Comparison of ENCODE assay signal across 24 mouse cellular contexts in the genomic region with DNA sequence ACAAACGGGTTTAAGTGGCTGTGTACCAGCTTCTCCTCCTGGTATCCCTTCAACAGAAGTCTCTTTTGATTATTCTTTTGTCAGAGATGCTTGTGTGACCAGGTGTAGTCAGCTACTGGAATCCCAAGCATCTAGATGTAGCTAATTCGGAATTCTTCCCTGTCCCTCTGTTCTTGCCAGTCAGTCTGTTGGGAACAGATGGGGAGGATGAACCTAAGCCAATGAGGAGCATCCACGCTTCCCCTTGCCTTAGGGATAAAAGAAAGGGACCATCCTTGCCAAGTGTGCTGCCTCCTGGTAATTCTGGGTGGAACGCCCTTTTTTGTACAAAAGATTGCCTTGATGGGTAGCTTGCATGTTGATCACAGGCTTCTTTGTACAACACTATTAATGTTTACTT. TPM values are rescaled to one million over a fixed set of nuclear protein-coding genes. Genes with fewer than 3 reads are reported as not detected.
DNase-seq lines count a peak whose midpoint lies in the region; ATAC-seq lines count a peak whose summit lies in the region.
"Had no signal": no experiment of that assay in that cellular context is flagged by ENCODE, and none has a peak within 500 bp of the region (broad histone marks: within the 10 kb centered on the region; RNA-seq: fewer than 3 reads in every experiment).

No protein-coding gene starts in this region.

- no peak overlapping the region for H3K4me2 ChIP-seq in forebrain, embryonic 14.5 days (ENCODE audit: low read length)
- no peak overlapping the region for H3K4me2 ChIP-seq in forebrain, embryonic 12.5 days
- no peak overlapping the region for H3K4me2 ChIP-seq in heart, embryonic 11.5 days
- H3K4me2 ChIP-seq: embryonic facial prominence, embryonic 13.5 days; liver, embryonic 12.5 days; lung, embryonic 15.5 days; midbrain, embryonic 13.5 days; neural tube, embryonic 15.5 days had no signal

- WGBS in forebrain, embryonic 14.5 days, result 53% methylated on average over 4 of the region's 4 CpGs
- WGBS in forebrain, embryonic 12.5 days, result 65% methylated on average over 4 of the region's 4 CpGs
- 67% methylated on average over 4 of the region's 4 CpGs for WGBS in heart, embryonic 11.5 days (ENCODE audit: insufficient replicate concordance)

- no peaks in the 10 kb centered on the region for H3K4me1 ChIP-seq in forebrain, embryonic 14.5 days (ENCODE audit: control insufficient read depth, insufficient read depth, low read length)
- no peaks in the 10 kb centered on the region for H3K4me1 ChIP-seq in forebrain, embryonic 12.5 days
- H3K4me1 ChIP-seq in heart, embryonic 11.5 days (ENCODE audit: control insufficient read depth, insufficient read depth, low read length), result no peaks in the 10 kb centered on the region
- H3K4me1 ChIP-seq: embryonic facial prominence, embryonic 13.5 days; liver, embryonic 12.5 days; lung, embryonic 15.5 days; midbrain, embryonic 13.5 days; neural tube, embryonic 15.5 days had no signal

- H3K27ac ChIP-seq in forebrain, embryonic 14.5 days (ENCODE audit: low read depth, low read length), result no peak overlapping the region
- H3K27ac ChIP-seq in forebrain, embryonic 12.5 days, result no peak overlapping the region
- no peak overlapping the region for H3K27ac ChIP-seq in heart, embryonic 11.5 days (ENCODE audit: low read depth, low read length)
- H3K27ac ChIP-seq: embryonic facial prominence, embryonic 13.5 days; gastrocnemius, adult 2 months; liver, embryonic 12.5 days; lung, embryonic 15.5 days; midbrain, embryonic 13.5 days; neural tube, embryonic 15.5 days had no signal

- no peaks in the 10 kb centered on the region for H3K9me3 ChIP-seq in forebrain, embryonic 14.5 days (replicated peaks; ENCODE audit: control insufficient read depth, low read length)
- no peaks in the 10 kb centered on the region for H3K9me3 ChIP-seq in forebrain, embryonic 12.5 days
- no peaks in the 10 kb centered on the region for H3K9me3 ChIP-seq in heart, embryonic 11.5 days (replicated peaks; ENCODE audit: control insufficient read depth, low read length)
- H3K9me3 ChIP-seq: embryonic facial prominence, embryonic 13.5 days; liver, embryonic 12.5 days; lung, embryonic 15.5 days; midbrain, embryonic 13.5 days; neural tube, embryonic 15.5 days had no signal

- no peaks in the 10 kb centered on the region for H3K36me3 ChIP-seq in forebrain, embryonic 14.5 days (ENCODE audit: control insufficient read depth, insufficient read depth, low read length)
- H3K36me3 ChIP-seq in forebrain, embryonic 12.5 days (replicated peaks), result no peaks in the 10 kb centered on the region
- H3K36me3 ChIP-seq in heart, embryonic 11.5 days (ENCODE audit: control insufficient read depth, insufficient read depth, low read length), result no peaks in the 10 kb centered on the region
- H3K36me3 ChIP-seq: embryonic facial prominence, embryonic 13.5 days; liver, embryonic 12.5 days; lung, embryonic 15.5 days; midbrain, embryonic 13.5 days; neural tube, embryonic 15.5 days had no signal

- no peaks in the 10 kb centered on the region for H3K27me3 ChIP-seq in forebrain, embryonic 14.5 days (replicated peaks; ENCODE audit: control insufficient read depth, insufficient read depth, low read length)
- H3K27me3 ChIP-seq in forebrain, embryonic 12.5 days, result no peaks in the 10 kb centered on the region
- no peaks in the 10 kb centered on the region for H3K27me3 ChIP-seq in heart, embryonic 11.5 days (ENCODE audit: control insufficient read depth, insufficient read depth, low read length)
- H3K27me3 ChIP-seq: CH12.LX; embryonic facial prominence, embryonic 13.5 days; liver, embryonic 12.5 days; lung, embryonic 15.5 days; midbrain, embryonic 13.5 days; neural tube, embryonic 15.5 days had no signal

- no peak overlapping the region for H3K9ac ChIP-seq in forebrain, embryonic 14.5 days (ENCODE audit: low read length)
- no peak overlapping the region for H3K9ac ChIP-seq in forebrain, embryonic 12.5 days
- H3K9ac ChIP-seq in heart, embryonic 11.5 days (ENCODE audit: low read depth, low read length), result no peak overlapping the region
- H3K9ac ChIP-seq: embryonic facial prominence, embryonic 13.5 days; liver, embryonic 12.5 days; lung, embryonic 15.5 days; midbrain, embryonic 13.5 days; neural tube, embryonic 15.5 days had no signal

- peak; percentile 76 for DNase-seq in forebrain, embryonic 14.5 days (ENCODE audit: low spot score)
- peak; percentile 5 for DNase-seq in right cerebral cortex, postnatal 25 days
- DNase-seq in right cerebral cortex, postnatal 36 days (ENCODE audit: low spot score in 2 of 2), result no peak
- DNase-seq in cerebellum, postnatal 36 days, result peak; percentile 74 to 81
- peak; percentile 13 to 24 for DNase-seq in layer of hippocampus, postnatal 36 days
- DNase-seq in lung, postnatal 36 days, result no peak
- DNase-seq: gastrocnemius, adult 2 months; kidney, adult 9 months; thymus, adult 18-20 months had no signal

- peak; percentile 87 for ATAC-seq in forebrain, embryonic 14.5 days
- no peak for ATAC-seq in forebrain, embryonic 12.5 days (ENCODE audit: low FRiP score)
- no peak for ATAC-seq in heart, embryonic 11.5 days (replicated peaks; ENCODE audit: insufficient number of reproducible peaks, low FRiP score, low TSS enrichment)
- ATAC-seq: liver, embryonic 12.5 days; midbrain, embryonic 13.5 days had no signal

- H3K4me3 ChIP-seq in forebrain, embryonic 14.5 days (ENCODE audit: low read depth, low read length), result no peak overlapping the region
- no peak overlapping the region for H3K4me3 ChIP-seq in forebrain, embryonic 12.5 days (replicated peaks)
- H3K4me3 ChIP-seq in heart, embryonic 11.5 days (ENCODE audit: low read depth, low read length), result no peak overlapping the region
- H3K4me3 ChIP-seq: embryonic facial prominence, embryonic 13.5 days; gastrocnemius, adult 2 months; liver, embryonic 12.5 days; lung, embryonic 15.5 days; midbrain, embryonic 13.5 days; myocyte; neural tube, embryonic 15.5 days had no signal

RNA-seq across cellular contexts. Expression of gene Ripply2, which starts 41.8 kb away (rescaled TPM):
- polyA plus RNA-seq in forebrain, embryonic 14.5 days (2014; fragmentation: Nextera tagmentation; extraction: Ambion mirVana), result 4.3 and 6.2 TPM in 2 replicates
- polyA plus RNA-seq in forebrain, embryonic 12.5 days (2016; fragmentation: Nextera tagmentation; extraction: Ambion mirVana), result 2.2 and 2.5 TPM in 2 replicates
- 10 to 100 TPM; 10.0 to 13.6 TPM for total RNA-seq in layer of hippocampus, postnatal 36 days (2021)
- 0.26 and 0.49 TPM in 2 replicates for polyA plus RNA-seq in heart, embryonic 11.5 days (2014; fragmentation: Nextera tagmentation; extraction: Ambion mirVana)
- total RNA-seq: CH12.LX; common myeloid progenitor, adult 5-6 weeks; gastrocnemius, adult 2 months; granulocyte monocyte progenitor cell, adult 5-6 weeks; hematopoietic stem cell, adult 5-6 weeks; megakaryocyte progenitor cell, adult 5-6 weeks had no signal
- polyA plus RNA-seq: embryonic facial prominence, embryonic 13.5 days; limb, embryonic 11.5 days; liver, embryonic 12.5 days; lung, embryonic 15.5 days; myocyte; small intestine, adult 2 months had no signal

RNA-seq across cellular contexts. Expression of gene Cyb5r4, which starts 48.3 kb away (rescaled TPM):
- polyA plus RNA-seq in forebrain, embryonic 14.5 days (2014; fragmentation: Nextera tagmentation; extraction: Ambion mirVana), result 70.4 and 75.7 TPM in 2 replicates
- 105 and 108 TPM in 2 replicates for polyA plus RNA-seq in forebrain, embryonic 12.5 days (2016; fragmentation: Nextera tagmentation; extraction: Ambion mirVana)
- total RNA-seq in layer of hippocampus, postnatal 36 days (2021), result 10 to 100 TPM; 39.2 to 45.6 TPM
- 52.0 and 52.7 TPM in 2 replicates for polyA plus RNA-seq in heart, embryonic 11.5 days (2014; fragmentation: Nextera tagmentation; extraction: Ambion mirVana)

Comparison
In these comparisons a context has a peak if more than half of its experiments do, and no peak if none do; other contexts are left out.
1. DNase-seq: peak in forebrain, embryonic 14.5 days (single experiment), right cerebral cortex, postnatal 25 days (single experiment), cerebellum, postnatal 36 days (2 of 2) and layer of hippocampus, postnatal 36 days (2 of 2); none in right cerebral cortex, postnatal 36 days (0 of 2) and lung, postnatal 36 days (single experiment).